Mouse (Mus musculus): ENCODE data around the gene Npnt.

DNA sequence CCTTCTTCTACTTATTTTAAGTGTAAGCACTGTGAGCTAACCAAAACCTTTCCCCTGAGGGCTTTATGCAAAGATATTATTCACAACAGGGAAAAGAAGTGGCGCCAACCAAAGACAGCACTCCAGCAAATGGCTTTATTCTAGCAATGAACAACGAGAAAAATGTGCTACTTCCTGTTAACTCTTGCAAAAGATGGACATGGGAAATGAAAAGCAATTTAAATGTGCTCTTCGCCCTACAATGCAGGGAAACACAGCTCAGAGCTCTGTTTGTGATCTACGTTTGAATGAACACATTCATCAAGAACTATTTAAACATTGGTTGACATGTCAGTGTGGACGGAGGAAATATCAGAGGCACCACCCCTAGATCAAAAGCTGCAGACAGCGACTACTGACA is 20.2 kb downstream of the Npnt start:
- TF ChIP-seq POLR2A (IDR thresholded peaks at IDR 0.05; ENCODE audit: low read depth, low read length) (no peak), CTCF (conservative IDR thresholded peaks at IDR 0.05; ENCODE audit: insufficient read depth, insufficient read length, low read depth, low read length) (no peak)
